Mouse (Mus musculus): Measurements from ENCODE around the gene Rbm24.

Gene Rbm24

GRCm38 (mm10) chr13:46418141-46418601 is at the start of gene Rbm24:
Rbm24 (plus strand) TSS chr13:46418434.
- DNase-seq (ENCODE audit: low read depth) = peak; percentile 26

DNA sequence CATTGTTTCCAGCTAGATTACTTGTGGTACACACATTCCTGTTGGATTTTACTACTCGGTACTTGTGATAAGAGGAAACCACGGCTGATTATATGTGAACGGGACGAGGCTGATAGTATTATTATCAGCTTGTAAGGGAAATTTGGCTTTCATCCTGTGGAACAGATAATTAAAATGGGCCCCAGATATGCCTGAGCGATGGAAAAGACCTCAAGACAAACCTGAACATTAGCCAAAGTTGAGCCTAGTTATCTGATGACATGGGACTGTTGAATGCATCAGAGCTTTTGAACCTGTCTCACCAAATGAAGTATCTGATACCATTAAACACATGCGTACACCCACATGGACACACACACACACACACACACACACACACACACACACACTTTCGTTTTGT is 45.4 kb upstream of the Rbm24 start:
- DNase-seq (ENCODE audit: low read depth) = no peak

GRCm38 (mm10) chr13:46375371-46375770 is 42.9 kb upstream of the Rbm24 start:
- no peak for DNase-seq (ENCODE audit: low read depth)

- no peak for DNase-seq (ENCODE audit: low read depth)
Measured at GRCm38 (mm10) chr13:46387396-46387795, 30.8 kb upstream of the Rbm24 start.

- DNase-seq (ENCODE audit: low read depth) = no peak
Measured at GRCm38 (mm10) chr13:46391654-46392053, 26.6 kb upstream of the Rbm24 start.

DNA sequence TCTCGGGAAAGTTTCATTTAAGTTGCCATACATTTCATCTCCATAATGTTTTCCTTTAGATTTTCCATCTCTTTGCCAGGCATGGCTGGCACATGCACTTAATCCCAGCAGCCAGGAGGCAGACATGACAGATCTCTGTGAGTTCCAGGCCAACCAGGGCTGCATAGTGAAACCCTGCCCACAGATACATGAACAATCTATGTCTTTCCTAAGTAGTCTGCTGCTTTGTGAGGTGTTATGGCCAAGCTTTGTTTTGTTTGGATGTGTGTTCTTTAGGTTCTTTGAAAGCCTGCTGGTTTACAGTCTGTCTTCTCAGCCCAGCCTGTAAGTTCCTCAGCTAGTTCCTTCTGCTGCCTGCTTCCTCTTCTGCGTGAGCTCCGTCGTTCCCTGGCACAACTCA is 25.3 kb upstream of the Rbm24 start:
- no peak for DNase-seq (ENCODE audit: low read depth)

DNA sequence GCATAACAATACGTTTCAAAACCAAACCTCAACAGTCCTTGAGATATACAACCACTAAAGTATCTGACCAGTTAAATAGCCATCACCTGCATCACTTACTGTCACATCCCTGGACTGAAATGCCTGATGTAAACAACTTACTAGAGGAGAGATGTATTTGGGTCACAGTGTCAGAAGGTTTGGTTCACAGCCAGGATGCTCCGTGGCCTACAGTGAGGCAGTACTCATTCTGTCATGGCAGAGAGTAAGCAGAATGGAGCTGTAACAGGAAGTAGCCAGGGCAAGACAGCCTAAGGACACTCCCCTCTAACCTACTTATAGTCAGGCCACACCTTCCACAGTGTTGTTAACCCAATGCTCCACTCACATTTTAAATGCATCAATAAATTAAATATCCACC is 24.3 kb upstream of the Rbm24 start:
- no peak for DNase-seq (ENCODE audit: low read depth)

- DNase-seq (ENCODE audit: low read depth) = peak; percentile 9
Measured at GRCm38 (mm10) chr13:46397235-46397634, 21.0 kb upstream of the Rbm24 start.

DNA sequence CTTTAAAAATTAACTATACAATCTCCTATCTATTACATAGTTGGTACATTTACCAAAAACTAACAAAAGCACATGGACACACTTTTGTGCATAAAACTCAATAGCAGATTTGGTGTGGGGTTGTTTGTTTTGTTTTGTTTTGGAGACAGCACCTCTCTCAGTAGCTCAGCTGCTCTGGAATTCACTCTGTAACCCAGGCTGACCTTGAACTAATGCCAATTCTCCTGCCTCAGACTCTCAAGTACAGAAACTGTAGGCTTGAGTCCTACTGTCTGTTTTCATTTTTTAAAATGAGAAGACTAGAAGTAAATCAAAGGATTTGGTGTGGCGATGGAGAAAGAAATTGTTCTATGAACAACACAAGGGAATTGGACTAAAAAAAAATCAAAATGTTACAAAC is 11.1 kb upstream of the Rbm24 start:
- DNase-seq (ENCODE audit: low read depth) = no peak

DNA sequence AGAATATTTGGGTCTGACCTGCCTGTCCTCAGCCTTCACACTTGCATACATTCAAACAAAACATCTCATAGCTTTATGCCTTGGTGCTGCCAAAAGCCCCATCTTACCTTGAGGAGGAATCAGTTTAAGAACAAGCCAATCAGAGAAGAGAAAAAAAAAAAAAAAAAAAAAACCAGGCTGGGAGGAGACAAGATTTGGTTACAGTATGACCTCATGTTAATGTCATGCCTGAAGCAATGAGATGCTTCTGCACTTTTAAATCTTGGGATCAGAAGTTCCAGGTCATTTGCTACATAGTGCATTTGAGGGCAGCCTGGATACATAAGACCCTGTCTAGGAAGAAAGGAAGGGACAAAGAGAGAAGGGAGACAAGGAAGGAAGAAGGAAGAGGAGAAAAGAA is 6.0 kb upstream of the Rbm24 start:
- DNase-seq (ENCODE audit: low read depth) = no peak

DNA sequence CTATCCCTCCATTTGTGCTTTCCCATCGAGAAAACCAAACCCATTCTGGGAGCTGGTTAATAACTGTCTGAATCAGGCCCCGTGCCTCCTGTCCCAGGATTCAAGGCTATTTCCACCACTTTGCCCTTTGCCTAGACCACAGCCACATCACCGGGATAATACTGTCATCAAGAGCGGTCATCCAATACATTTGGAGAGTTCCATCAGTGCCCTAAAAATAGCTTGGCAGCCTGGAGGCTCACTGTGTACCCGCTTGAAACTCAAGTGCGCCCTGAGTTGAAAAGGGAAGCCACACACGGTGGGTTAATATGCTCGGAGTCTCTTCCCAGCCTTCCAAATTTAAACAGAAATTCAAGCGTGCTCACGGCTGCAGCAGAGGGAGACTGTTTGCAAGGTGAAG is 4.6 kb upstream of the Rbm24 start:
- no peak for DNase-seq (ENCODE audit: low read depth)

GRCm38 (mm10) chr13:46414050-46414449 is 4.2 kb upstream of the Rbm24 start:
- DNase-seq (ENCODE audit: low read depth) = no peak

DNA sequence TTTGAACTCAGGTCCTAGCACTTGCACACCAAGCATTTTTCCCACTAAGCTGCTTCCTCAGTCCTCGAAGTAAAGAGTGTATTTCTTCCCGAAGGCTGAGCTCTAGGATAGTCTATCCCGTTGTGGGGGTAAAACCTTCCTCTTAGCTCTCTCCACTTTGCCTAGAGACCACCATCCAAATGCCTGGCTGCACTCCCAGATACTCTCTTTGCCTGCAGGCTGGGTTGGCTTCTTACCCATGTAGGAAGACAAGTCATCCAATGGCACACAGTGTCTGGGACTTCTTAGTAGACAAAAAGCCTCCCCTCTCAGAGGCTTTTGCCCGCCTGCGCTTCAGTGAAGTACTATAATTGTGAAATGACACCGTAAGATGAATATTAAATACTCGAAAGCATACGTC is 2.2 kb upstream of the Rbm24 start:
- DNase-seq (ENCODE audit: low read depth) = no peak

DNA sequence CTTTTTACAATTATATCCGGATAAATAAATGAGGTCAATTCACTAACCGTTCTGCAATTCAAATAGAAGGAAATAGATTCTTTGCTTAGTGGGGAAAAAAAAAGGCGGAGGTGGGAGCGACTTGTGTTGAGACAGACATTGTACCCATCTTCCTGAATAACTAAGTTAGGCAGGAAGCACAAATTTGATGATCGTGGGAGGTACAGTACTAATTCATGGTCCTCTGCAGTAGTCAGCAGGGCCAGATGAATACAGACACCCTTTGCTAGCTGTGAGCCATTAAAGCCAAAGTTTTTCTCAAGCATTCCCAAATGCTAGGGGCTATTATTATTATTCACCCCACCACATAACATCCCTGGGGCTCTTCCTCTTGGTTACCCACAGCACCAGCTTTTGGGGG is 640 bp upstream of the Rbm24 start:
- no peak for DNase-seq (ENCODE audit: low read depth)

DNA sequence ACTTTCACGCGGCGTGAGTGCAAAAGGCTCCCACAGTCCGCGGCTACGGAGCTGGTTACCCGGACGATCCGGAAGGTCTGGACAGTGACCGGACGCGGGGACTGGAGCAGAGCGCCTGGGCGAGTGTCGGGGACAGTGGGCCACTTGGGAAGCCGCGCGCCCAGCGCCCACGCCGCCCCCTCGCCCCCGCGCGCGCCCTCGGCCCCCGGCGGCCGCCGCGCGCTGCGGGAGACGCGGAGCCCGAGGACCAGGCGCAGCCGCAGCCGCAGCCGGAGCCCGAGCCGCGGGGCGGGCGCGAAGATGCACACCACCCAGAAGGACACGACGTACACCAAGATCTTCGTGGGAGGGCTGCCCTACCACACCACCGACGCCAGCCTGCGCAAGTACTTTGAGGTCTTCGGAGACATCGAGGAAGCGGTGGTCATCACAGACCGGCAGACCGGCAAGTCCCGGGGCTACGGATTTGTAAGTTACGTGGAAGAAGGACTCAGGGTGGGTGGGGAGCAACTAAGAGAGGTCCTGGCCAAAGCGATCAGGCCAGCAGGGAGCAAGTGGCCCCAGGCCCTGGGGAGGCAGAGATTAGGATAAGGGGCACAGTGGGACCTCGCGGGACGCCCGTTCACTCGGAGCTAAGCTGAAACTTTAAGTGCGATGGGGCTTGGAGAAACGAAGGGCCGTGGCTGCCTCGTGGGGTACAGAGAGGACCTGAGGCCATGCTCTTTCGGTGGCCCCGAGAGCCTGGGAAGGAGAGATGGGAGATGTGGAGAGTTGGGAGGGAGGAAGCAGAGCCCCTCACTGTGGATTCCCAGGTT is 704 bp downstream of the Rbm24 start:
- peak; percentile 37 for DNase-seq (ENCODE audit: low read depth)

- DNase-seq (ENCODE audit: low read depth) = peak; percentile 15
Measured at GRCm38 (mm10) chr13:46419648-46420047, 1.4 kb downstream of the Rbm24 start.

GRCm38 (mm10) chr13:46420095-46420494 is 1.9 kb downstream of the Rbm24 start:
- DNase-seq (ENCODE audit: low read depth) = no peak

DNA sequence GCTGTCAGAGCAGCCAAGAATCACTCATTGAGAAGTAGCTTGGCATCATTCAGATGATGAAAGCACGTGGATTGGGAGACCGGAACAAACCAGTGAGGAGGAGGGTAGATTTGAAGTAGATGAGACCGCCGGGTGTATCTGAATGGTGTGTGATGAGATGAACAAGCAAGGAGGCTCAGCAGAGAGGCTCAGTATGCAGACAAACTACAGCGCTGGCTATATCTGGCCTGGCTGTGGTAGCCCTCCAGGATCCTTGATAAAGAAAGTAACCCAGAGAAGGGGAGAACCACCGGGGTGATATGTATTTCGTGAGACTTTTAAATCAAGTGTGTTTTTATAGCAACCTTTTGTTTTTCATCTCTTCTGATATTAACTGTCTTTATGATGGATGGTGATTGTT is 5.6 kb downstream of the Rbm24 start:
- no peak for DNase-seq (ENCODE audit: low read depth)

- no peak for DNase-seq (ENCODE audit: low read depth)
Measured at GRCm38 (mm10) chr13:46424376-46424775, 6.1 kb downstream of the Rbm24 start.

DNA sequence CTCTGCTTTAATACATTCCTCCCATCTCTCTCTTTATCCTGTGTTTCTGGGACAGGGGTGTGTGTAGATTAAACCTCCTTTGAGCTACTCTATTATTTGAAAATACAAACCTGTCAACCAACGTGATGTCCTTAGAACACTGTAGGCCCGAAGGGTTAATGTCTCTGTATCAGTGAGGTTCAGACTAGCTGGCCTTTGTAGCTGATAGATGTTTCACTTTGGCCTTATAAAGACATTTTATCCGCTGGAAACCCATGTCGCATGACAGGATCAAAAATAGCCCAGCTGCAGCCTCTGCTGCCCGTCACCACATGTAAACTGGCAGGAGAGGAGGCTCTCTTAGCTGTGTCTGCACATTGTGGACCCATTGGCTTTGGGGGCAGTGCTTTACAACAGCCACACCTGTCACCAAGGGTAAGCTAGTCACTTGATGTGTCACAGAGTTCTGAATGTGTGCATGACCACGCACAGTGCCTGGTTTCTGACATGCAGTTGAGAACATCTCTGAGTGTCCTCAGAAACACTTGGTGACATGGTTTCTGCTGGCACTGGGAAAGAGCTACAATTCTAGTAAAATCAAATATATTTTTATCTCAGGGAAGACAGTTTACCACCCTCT is 8.5 kb downstream of the Rbm24 start:
- DNase-seq (ENCODE audit: low read depth) = no peak

DNA sequence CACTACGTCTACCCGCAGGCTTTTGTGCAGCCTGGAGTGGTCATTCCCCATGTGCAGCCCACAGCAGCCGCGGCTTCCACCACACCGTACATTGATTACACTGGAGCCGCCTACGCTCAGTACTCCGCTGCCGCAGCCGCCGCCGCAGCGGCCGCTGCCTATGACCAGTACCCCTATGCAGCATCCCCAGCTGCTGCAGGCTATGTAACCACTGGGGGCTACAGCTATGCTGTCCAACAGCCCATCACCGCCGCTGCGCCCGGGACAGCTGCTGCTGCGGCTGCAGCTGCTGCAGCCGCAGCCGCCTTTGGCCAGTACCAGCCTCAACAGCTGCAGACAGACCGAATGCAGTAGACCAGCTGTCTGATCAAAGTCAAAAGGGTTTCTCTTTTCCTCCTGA is 10.7 kb downstream of the Rbm24 start:
- DNase-seq (ENCODE audit: low read depth) = no peak

DNA sequence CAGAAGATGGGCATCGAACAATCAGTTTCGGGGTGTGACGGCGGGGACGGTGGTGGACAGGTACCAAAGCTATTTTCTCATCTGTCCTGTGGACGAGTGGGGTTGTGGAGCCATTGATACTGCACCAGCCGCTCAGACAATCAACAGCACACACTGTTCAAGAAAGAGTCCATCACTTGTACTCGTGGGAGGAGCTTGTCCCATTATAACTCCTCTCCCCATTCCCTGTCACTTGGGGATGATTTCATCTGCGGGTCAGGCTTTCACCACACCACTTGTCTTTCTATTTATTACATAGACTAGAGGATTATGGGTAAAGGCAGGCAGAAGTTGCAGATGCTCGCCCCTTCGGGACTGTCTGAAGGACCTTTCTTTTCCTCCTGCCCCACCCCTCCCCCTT is 11.6 kb downstream of the Rbm24 start:
- DNase-seq (ENCODE audit: low read depth) = no peak

- DNase-seq (ENCODE audit: low read depth) = no peak
Measured at GRCm38 (mm10) chr13:46433880-46434560, 15.8 kb downstream of the Rbm24 start.
